29 mouse cellular contexts compared by ENCODE assay signal in genomic region chr9:48211912-48212311, GRCm38 (mm10).
"Had no signal": no experiment of that assay in that cellular context is flagged by ENCODE, and none has a peak within 500 bp of the region (broad histone marks: within the 10 kb centered on the region; RNA-seq: fewer than 3 reads in every experiment).

No protein-coding gene starts in this region.

- H3K9me3 ChIP-seq: limb, embryonic 12.5 days; limb, embryonic 13.5 days; limb, embryonic 15.5 days; liver, embryonic 12.5 days; liver, embryonic 13.5 days; liver, embryonic 15.5 days; lung, embryonic 15.5 days; megakaryocyte, embryonic 14.5 days; midbrain, embryonic 10.5 days; midbrain, embryonic 12.5 days; midbrain, embryonic 13.5 days; midbrain, embryonic 15.5 days had no signal

- H3K4me1 ChIP-seq: liver, embryonic 12.5 days; liver, embryonic 13.5 days; liver, embryonic 15.5 days; lung, embryonic 15.5 days; megakaryocyte, embryonic 14.5 days; midbrain, embryonic 10.5 days; midbrain, embryonic 12.5 days; midbrain, embryonic 13.5 days had no signal

- H3K27ac ChIP-seq: left cerebral cortex, adult 2 months; limb, embryonic 12.5 days; limb, embryonic 13.5 days; limb, embryonic 15.5 days; liver, embryonic 12.5 days; liver, embryonic 13.5 days; liver, embryonic 14.5 days; liver, embryonic 15.5 days; lung, embryonic 15.5 days; macrophage; midbrain, embryonic 10.5 days; midbrain, embryonic 12.5 days; midbrain, embryonic 13.5 days; midbrain, embryonic 15.5 days had no signal

- H3K4me2 ChIP-seq: limb, embryonic 12.5 days; limb, embryonic 13.5 days; limb, embryonic 15.5 days; liver, embryonic 11.5 days; liver, embryonic 12.5 days; liver, embryonic 13.5 days; liver, embryonic 15.5 days; lung, embryonic 14.5 days; lung, embryonic 15.5 days; midbrain, embryonic 11.5 days; midbrain, embryonic 12.5 days; midbrain, embryonic 13.5 days; midbrain, embryonic 15.5 days had no signal

- H3K4me3 ChIP-seq: left cerebral cortex, adult 2 months; limb, embryonic 12.5 days; limb, embryonic 13.5 days; limb, embryonic 15.5 days; liver, embryonic 12.5 days; liver, embryonic 13.5 days; liver, embryonic 15.5 days; lung, embryonic 15.5 days; megakaryocyte, embryonic 14.5 days; midbrain, embryonic 10.5 days; midbrain, embryonic 12.5 days; midbrain, embryonic 13.5 days; midbrain, embryonic 15.5 days; myocyte had no signal

- H3K27me3 ChIP-seq: limb, embryonic 12.5 days; limb, embryonic 13.5 days; limb, embryonic 15.5 days; liver, embryonic 12.5 days; liver, embryonic 13.5 days; liver, embryonic 15.5 days; lung, embryonic 15.5 days; megakaryocyte, embryonic 14.5 days; midbrain, embryonic 12.5 days; midbrain, embryonic 13.5 days; midbrain, embryonic 15.5 days had no signal

- DNase-seq: left cerebral cortex, postnatal 4 days; liver; liver, embryonic 13.5 days; liver, postnatal 0 days; lung, adult 18-20 months; lung, adult 2 months; lung, embryonic 14.5 days; lung, postnatal 10 days; lung, postnatal 14 days; lung, postnatal 36 days; lung, postnatal 4 days; midbrain, embryonic 14.5 days had no signal

- H3K9ac ChIP-seq: limb, embryonic 12.5 days; limb, embryonic 13.5 days; limb, embryonic 15.5 days; liver, embryonic 12.5 days; liver, embryonic 13.5 days; liver, embryonic 14.5 days; liver, embryonic 15.5 days; liver, postnatal 0 days; lung, embryonic 14.5 days; lung, embryonic 15.5 days; midbrain, embryonic 12.5 days; midbrain, embryonic 13.5 days; midbrain, embryonic 15.5 days had no signal

- H3K36me3 ChIP-seq: limb, embryonic 12.5 days; limb, embryonic 13.5 days; limb, embryonic 15.5 days; liver, embryonic 12.5 days; liver, embryonic 13.5 days; liver, embryonic 15.5 days; lung, embryonic 15.5 days; midbrain, embryonic 10.5 days; midbrain, embryonic 12.5 days; midbrain, embryonic 13.5 days; midbrain, embryonic 15.5 days had no signal
